Mouse (Mus musculus) mouse embryonic stem cell (cell line): ENCODE results near the gene Lrrc36.

ENCODE experiments used
- in situ Hi-C, 2 experiments: fragments of 300-500 bp; cut with MboI; formaldehyde crosslinking; loops; 1 replicate in 1 of 2; 3 replicates in 1 of 2; pipeline ENCODE4 v1.14.3; 2019 to 2020; ENCODE audit warnings: low sequenced_read_pairs in 2 of 2, low pct_unique_long_range_greater_than_20kb in 1 of 2, mixed read lengths in 1 of 2; ENCODE audit not compliant: unreplicated experiment in 1 of 2

Gene Lrrc36

GRCm38 (mm10) chr8:105474680-105475079 is 61.3 kb downstream of the Lrrc36 start:
- in situ Hi-C loops, result loop anchor here in 1 of 2 experiments (5.0 kb wide), 1 partner anchor 37 kb away; no protein-coding TSS in a partner anchor

DNA sequence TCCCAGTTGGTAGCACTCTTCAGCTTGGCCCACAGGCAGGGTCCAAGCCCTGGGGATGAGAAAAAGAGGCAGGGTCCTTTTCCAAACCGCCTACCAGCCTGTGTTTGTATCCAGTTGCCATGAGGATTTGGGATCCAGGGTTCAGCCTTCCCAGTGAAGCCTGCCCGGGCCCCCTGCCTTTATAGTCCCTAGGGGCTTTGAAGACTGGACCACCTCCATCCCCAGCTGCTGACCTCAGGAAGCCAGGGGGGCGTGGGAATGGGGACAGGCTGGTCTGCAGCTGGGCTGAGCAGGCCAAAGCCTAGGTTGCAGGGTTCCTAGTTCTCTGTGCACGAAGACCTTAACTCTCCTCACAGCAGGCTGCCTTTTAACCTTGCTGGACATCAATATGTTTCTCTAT is 61.9 kb downstream of the Lrrc36 start:
- in situ Hi-C loops, result no loop called here

GRCm38 (mm10) chr8:105475742-105476141 is 62.4 kb downstream of the Lrrc36 start:
- in situ Hi-C loops, result no loop called here

DNA sequence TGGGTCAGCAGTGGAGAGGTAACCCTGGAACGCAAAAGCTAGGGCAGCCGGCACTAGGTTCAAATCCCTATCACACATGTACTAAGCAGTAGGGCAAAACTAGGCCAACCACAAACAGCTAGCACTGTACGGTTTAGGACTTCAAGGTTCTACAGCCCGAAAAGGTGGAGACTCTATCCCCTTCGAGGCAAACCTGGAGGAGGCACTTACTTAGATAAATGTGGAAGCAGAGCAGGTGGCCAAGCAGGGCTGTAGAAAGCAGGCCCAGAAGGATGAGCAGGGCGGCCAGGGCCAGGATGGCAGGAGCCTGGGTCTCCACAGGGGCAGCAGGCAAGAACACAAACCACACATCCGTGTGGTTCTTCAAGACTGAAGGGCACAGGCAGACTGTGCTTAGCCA is 62.8 kb downstream of the Lrrc36 start:
- in situ Hi-C loops, result no loop called here

- in situ Hi-C loops, result no loop called here
Observed at GRCm38 (mm10) chr8:105476628-105477413, 63.5 kb downstream of the Lrrc36 start.

DNA sequence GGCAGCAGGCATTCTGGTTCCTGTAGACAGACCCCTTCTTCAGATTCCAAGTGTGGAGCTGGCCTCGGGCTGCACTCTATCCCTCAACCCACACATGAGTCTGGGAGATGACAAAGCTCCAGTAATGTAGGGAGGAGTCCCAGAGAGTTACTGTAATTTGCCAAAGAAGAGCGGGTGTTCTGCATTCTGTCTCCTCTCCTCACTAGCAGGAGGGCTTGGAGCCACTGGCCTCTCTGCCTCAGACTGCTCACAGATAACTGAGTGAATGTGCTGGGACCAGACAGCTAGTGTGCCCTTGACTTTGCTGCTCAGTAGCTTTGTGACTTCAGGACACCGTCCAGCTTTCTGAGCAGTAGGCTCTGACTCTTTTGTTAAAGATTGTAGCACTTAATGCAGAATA is 64.4 kb downstream of the Lrrc36 start:
- in situ Hi-C loops, result no loop called here

DNA sequence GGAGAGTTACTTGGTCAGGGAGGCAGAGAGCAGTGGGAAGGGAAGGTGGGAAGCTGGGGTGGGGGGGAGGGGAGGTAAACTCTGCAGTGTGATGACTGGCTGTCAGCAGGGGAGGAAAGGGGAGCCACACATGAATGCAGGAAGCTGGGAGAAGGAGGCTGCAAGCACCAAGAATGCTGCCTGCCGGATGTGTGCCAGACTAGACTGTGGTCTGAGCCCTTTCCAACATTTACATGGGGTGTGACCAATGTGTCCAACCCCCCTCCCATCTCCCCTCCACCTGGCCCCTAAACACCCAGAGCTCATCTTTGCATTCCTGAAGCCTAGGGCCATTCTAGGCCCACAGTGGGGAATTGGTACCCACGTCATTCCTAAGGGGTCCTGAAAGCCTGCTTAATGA is 67.6 kb downstream of the Lrrc36 start:
- in situ Hi-C loops, result no loop called here

- in situ Hi-C loops, result no loop called here
Observed at GRCm38 (mm10) chr8:105481453-105481852, 68.1 kb downstream of the Lrrc36 start.

DNA sequence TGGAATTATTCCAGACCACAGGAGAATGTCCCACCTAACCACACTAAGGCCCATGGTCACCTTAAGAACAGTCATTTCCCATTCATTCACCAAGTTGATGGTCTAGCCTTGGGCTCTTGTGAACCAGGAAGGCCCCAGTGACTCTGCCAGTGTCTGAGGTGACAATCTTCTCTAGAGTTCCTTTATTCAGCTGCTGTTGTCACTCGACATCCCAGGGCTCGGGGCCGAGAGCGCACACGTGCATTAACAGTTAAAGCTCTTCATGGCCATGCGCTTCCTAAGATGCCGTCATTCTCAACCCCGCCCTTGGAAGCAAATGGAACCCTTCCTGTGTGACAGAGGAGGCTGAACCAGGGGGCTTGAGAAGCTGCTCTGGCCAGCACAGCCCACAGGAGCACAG is 68.8 kb downstream of the Lrrc36 start:
- in situ Hi-C loops, result no loop called here

DNA sequence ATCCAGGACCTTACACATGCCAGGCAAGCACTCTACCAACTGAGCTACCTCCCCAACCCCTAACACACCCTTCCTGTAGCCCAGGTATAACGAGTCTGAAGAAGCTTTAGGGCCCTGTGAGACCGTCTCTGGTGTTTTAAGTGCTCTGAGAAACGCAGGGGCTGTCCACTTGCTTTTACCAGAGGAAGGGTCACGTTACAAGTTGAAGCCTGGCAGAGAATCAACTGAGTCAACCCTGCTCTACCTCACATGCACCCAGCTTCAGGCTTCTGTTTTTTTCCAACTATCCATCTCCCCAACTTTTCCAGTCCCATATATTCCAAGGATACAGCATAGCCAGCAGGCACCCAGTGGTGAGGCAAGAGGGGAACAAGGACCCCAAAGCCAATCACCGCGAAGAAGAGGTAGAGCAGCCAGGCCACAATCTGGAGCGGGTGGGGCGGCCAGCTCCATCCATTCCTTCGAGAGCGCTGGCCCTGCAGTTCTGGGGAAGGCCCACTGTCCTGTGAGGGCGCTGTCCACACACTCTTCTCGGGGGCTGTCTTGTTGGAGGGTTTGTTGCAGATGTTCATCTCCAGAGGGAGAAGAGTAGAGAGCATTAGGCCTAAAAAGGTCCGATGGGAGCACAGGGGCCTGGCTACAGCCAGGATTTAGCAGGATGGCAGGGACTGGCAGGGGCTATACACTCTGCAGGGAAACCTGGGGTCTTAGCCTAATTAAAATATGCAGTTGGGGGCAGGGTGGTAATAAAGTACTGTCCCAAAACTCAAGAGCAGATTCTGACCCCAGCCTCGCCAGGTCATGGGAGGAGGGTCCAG is 70.0 kb downstream of the Lrrc36 start:
- in situ Hi-C loops, result no loop called here

GRCm38 (mm10) chr8:105484030-105484368 is 70.6 kb downstream of the Lrrc36 start:
- in situ Hi-C loops, result no loop called here

- in situ Hi-C loops, result no loop called here
Observed at GRCm38 (mm10) chr8:105484392-105484791, 71.0 kb downstream of the Lrrc36 start.

DNA sequence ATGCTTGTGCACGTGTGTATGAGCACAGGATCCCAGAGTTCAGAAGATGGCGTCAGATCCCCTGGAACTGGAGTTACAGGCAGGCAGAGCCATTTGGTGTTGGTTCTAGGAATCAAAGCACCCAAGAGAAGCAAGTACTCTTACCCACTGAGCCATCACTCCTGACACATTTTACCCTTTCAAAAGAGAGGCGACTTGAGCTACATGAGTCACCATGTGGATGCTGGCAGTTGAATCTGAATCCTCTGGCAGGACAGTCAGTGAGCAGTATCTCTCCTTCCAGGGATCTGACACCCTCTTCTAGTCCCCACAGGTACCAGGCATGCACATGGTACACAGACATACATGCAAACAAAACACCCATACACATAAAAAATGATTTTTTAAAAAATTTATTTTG is 74.7 kb downstream of the Lrrc36 start:
- in situ Hi-C loops, result no loop called here

DNA sequence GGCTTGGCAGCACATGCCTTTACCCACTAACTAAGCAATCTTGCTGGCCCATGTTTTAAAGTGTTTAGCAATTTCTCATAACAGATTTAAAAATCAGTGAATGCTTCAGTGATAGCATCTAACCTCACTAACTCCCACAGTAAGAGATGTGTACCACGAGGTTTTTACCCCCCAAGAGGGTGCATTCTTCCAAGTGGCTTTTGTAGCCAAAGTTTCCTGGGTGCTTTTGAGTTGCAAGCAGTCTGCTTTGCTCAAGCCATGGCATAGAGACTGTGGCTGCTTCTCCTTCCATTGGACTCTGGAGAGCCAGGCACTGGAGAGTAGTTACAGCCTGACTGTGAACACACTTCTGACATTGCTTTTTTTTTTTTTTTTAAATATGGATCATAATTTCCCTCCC is 75.9 kb downstream of the Lrrc36 start:
- in situ Hi-C loops, result no loop called here

DNA sequence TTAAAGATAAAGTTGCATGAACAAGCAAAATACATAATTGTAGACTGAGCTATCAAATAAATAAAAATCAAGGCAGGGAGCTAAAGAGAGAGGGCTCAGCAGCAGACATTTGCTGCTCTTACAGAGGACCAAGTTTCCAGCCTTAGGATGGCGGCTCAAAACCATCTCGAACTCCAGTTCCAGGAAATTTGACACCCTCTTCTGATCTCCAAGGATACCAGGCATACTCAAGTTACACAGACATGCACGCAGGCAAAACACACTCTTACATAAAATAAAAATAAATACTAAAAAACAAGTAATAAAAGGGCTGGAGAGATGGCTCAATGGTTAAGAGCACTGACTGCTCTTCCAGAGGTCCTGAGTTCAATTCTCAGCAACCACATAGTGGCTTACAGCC is 80.1 kb downstream of the Lrrc36 start:
- in situ Hi-C loops, result no loop called here

- in situ Hi-C loops, result no loop called here
Observed at GRCm38 (mm10) chr8:105494566-105494965, 81.2 kb downstream of the Lrrc36 start.

DNA sequence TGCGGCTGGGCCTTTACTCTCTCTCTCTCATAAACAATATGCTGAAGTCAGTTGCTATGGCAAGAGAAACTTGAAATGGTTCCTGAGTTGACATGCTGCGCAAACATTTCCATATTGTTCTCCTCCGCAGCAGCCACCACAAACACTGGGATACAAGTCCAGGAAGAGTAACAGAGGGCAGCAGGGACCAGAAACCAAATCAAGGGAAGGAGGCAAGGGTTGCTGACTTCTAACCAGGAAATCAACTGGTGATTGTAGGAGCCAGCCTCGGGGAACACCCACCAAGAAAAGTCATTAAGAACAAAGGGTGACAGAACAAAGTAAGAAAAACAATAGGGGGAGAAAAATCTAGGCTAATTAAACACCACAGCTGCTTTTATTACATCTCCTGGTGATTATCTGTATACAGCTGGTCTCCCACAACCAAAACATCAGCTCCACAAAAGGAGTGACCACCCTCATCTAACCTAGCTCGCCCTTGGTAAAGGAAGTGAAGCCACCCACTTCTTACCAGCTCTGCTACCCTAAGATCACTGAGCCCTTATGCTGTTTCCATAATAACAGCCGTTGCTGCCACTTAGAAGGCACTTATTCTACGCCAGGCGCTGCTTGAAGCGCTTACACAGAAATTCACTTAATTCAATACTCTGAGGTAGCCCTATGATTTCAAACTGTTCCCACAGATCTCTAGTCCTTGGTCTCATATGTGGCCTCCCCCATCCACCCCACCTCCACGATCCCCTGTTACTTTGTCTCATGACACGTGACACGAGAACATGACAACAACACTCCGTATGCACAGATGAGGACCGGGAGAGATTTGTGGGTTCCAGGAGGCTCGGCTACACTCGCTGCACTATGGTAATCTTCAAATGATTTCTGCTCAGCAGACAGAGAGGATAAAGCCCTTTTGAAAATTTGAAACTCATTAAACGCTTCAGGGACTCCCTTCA is 82.3 kb downstream of the Lrrc36 start:
- in situ Hi-C loops, result no loop called here

DNA sequence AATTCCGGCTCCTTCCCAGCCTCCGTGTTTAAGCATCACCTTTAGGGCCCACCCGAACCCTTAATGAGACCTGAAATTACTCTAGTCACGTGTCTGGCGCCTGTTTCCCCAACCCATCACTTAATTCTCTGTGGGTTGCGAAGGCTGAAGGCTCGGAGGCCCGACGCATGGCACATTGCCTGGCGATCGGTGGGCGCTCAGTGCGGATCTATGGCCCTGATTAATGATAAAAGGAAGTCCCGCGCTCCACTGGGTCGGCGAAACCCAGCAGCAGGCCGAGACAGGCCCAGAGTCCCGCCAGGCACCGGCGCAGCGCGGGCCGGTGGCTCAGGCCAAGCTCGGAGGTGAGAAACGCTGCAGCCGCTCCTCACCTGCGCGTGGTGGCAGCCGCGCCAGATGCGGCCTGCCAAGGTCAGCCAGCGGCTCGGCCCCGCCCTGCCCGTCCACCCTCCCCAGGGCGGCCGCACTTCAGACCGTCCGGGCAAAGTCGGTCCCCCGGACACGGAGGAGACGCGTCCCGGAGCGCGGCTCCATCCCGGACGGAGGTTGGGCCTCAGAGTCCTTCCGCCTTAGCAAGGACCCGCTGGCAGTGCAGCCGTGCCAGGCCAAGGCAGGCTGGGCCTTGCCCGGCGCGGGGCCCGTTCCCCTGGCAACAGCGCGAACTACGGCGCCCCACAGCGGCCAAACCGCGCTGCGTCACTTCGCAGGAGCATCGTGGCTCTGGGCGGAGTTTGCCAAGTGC is 83.2 kb downstream of the Lrrc36 start, which contains the start of gene Zdhhc1:
Gene Zdhhc1, minus strand, starts transcription at position 464 of the 742 bp plus-strand sequence.
- in situ Hi-C loops, result no loop called here
